Mouse (Mus musculus): Measurements from ENCODE around the gene Etd. TPM values are rescaled to one million over a fixed set of nuclear protein-coding genes. Genes with fewer than 3 reads are reported as not detected.

The Etd gene
- not detected for total RNA-seq (2023)

GRCm38 (mm10) chrX:53434618-53435017 is at the start of gene Etd:
Gene Etd (plus strand): TSS chrX:53434918.

Other genes starting within 250 kb of the Etd start
- gene Plac1, start 194.8 kb upstream of the Etd start, total RNA-seq (2023), result not detected
- gene Fam122b, start 165.1 kb upstream of the Etd start, total RNA-seq (2023), result 10 to 100 TPM; 10.9 to 13.3 TPM
- not detected for gene Fam122c, start 161.5 kb upstream of the Etd start, total RNA-seq (2023)
- 10 to 100 TPM; 11.6 to 13.0 TPM for gene Mospd1, start 64.4 kb upstream of the Etd start, total RNA-seq (2023)
- 1 to 10 TPM in 1 of 2 experiments, not detected in 1; 5.2 TPM for gene Rtl8c, start 173.1 kb downstream of the Etd start, total RNA-seq (2023)
- not detected for gene Gm14597, start 174.1 kb downstream of the Etd start, total RNA-seq (2023)
- 10 to 100 TPM; 10.1 to 18.7 TPM for gene Rtl8a, start 208.8 kb downstream of the Etd start, total RNA-seq (2023)
- gene Rtl8b, start 235.5 kb downstream of the Etd start, total RNA-seq (2023), result 10 to 100 TPM in 1 of 2 experiments, 1 to 10 TPM in 1; 5.3 to 15.7 TPM

Data from B cell, adult 67 days (primary cell).